Mouse (Mus musculus) midbrain, embryonic 14.5 days (tissue): ENCODE data around the gene Cyp20a1. TPM values are rescaled to one million over a fixed set of nuclear protein-coding genes. Genes with fewer than 3 reads are reported as not detected.

Source experiments
- ATAC-seq: fragments of 200-750 bp; cut with Nextera tagmentation; 2 replicates; pipeline ENCODE4 v1.8.0; 2017; ENCODE audit warnings: moderate number of reproducible peaks, moderate library complexity; ENCODE audit not compliant: low FRiP score, low TSS enrichment
- DNase-seq: peaks from one replicate; pipeline ENCODE4 v3.0.0-alpha.2; 2015
- H3K27ac ChIP-seq: fragments of 300-500 bp; sonication (generic); replicated peaks from 2 replicates; pipeline ENCODE4 v1.5.1; 2014; ENCODE audit warnings: mild to moderate bottlenecking, low read depth, low read length, moderate library complexity
- H3K27me3 ChIP-seq: fragments of 300-500 bp; sonication (generic); 2 replicates; pipeline ENCODE4 v1.6.1; 2014; ENCODE audit warnings: low read length, control low read depth, mixed read lengths; ENCODE audit not compliant: control insufficient read depth, insufficient read depth
- H3K36me3 ChIP-seq: fragments of 300-500 bp; sonication (generic); 2 replicates; pipeline ENCODE4 v1.6.1; 2014; ENCODE audit warnings: low read length, control low read depth; ENCODE audit not compliant: control insufficient read depth, insufficient read depth
- H3K4me1 ChIP-seq: fragments of 300-500 bp; sonication (generic); 2 replicates; pipeline ENCODE4 v1.6.1; 2014; ENCODE audit warnings: mild to moderate bottlenecking, antibody characterized with exemption, low read length, control low read depth; ENCODE audit not compliant: control insufficient read depth, insufficient read depth
- H3K4me2 ChIP-seq: fragments of 300-500 bp; sonication (generic); 2 replicates; pipeline ENCODE4 v1.6.1; 2014; ENCODE audit warnings: mild to moderate bottlenecking, low read length, moderate library complexity
- H3K4me3 ChIP-seq: fragments of 300-500 bp; sonication (generic); replicated peaks from 2 replicates; pipeline ENCODE4 v1.5.1; 2014; ENCODE audit warnings: low read depth, low read length
- H3K9ac ChIP-seq: fragments of 300-500 bp; sonication (generic); replicated peaks from 2 replicates; pipeline ENCODE4 v1.6.1; 2014; ENCODE audit warnings: mild to moderate bottlenecking, low read length, moderate library complexity
- H3K9me3 ChIP-seq: fragments of 300-500 bp; sonication (generic); 2 replicates; pipeline ENCODE4 v1.6.1; 2016; ENCODE audit warnings: low read length, control low read depth, mixed read lengths; ENCODE audit not compliant: control insufficient read depth
- WGBS: fragments of 180-500 bp; shearing (Covaris S2); extraction: QIAGEN DNeasy Blood & Tissue Kit; methylation state at CpG from one replicate; pipeline ENCODE4 v1.1.7; 2014; 5-methylcytosine and 5-hydroxymethylcytosine counted together
- polyA plus RNA-seq: library from polyadenylated mRNA; unstranded; fragments of >200 nt; fragmentation: Nextera tagmentation; extraction: Ambion mirVana; gene quantifications from 2 replicates; pipeline ENCODE4 v1.2.1, GENCODE M21; 2014

Cyp20a1 gene
- polyA plus RNA-seq, 1 experiment from 2014 or later, result 5.0 TPM

GRCm38 (mm10) chr1:60428932-60429331, 85.8 kb downstream of the Cyp20a1 start:
- no peak overlapping the region for H3K4me3 ChIP-seq
- H3K36me3 ChIP-seq, result no peaks in the 10 kb centered on the region
- no peak overlapping the region for H3K27ac ChIP-seq
- no peaks in the 10 kb centered on the region for H3K27me3 ChIP-seq
- ATAC-seq, result no peak
- no peaks in the 10 kb centered on the region for H3K9me3 ChIP-seq
- H3K4me1 ChIP-seq, result no peaks in the 10 kb centered on the region
- WGBS, result 78% methylated on average over 2 of the region's 2 CpGs
- DNase-seq, result peak; percentile 41
- H3K9ac ChIP-seq, result no peak overlapping the region
- H3K4me2 ChIP-seq, result no peak overlapping the region

GRCm38 (mm10) chr1:60431531-60431930, 88.4 kb downstream of the Cyp20a1 start:
- 0 out of 2 replicates have a peak, but pooled peaks cover 4% of the 10 kb centered on the region for H3K36me3 ChIP-seq
- DNase-seq, result no peak
- ATAC-seq, result no peak
- H3K27me3 ChIP-seq, result no peaks in the 10 kb centered on the region
- H3K4me3 ChIP-seq, result no peak overlapping the region
- H3K27ac ChIP-seq, result no peak overlapping the region
- H3K4me1 ChIP-seq, result no peaks in the 10 kb centered on the region
- 96% methylated on average over 5 of the region's 5 CpGs for WGBS
- H3K4me2 ChIP-seq, result no peak overlapping the region
- no peak overlapping the region for H3K9ac ChIP-seq
- no peaks in the 10 kb centered on the region for H3K9me3 ChIP-seq

DNA sequence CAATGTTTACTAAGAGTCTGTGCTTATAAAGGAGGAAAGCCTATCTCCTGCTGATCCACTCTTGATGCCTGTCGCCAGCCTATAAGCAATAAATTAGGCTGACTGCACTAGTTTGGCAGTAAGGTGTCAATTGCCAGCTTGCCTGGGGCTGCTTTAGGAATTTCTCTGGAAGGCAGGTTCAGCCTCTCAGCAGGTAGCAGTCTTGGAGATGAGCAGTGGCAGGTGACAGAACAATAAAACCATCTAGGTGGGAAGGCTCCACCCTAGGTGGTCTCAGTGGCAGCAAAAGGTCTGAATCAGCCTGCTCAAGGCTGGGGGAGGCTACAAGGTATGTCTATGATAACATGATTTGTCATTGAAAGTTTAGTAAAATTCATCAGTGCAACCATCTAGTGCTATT, 89.4 kb downstream of the Cyp20a1 start:
- Histone ChIP-seq H3K36me3 (0 out of 2 replicates have a peak, but pooled peaks cover 7% of the 10 kb centered on the region), H3K4me2 (no peak overlapping the region), H3K9ac (no peak overlapping the region), H3K27me3 (no peaks in the 10 kb centered on the region), H3K4me3 (no peak overlapping the region), H3K4me1 (no peaks in the 10 kb centered on the region), H3K27ac (no peak overlapping the region), H3K9me3 (no peaks in the 10 kb centered on the region)
- ATAC-seq (no peak), DNase-seq (no peak)
- 15% methylated on average over 1 of the region's 1 CpGs for WGBS

Other genes with a start within 250 kb of the Cyp20a1 start
- gene Carf, start 245.1 kb upstream of the Cyp20a1 start, polyA plus RNA-seq, result 8.1 and 10.3 TPM in 2 replicates
- 45.0 and 50.6 TPM in 2 replicates for gene Wdr12, start 244.7 kb upstream of the Cyp20a1 start, polyA plus RNA-seq
- 12.7 and 13.3 TPM in 2 replicates for gene Nbeal1, start 162.7 kb upstream of the Cyp20a1 start, polyA plus RNA-seq
- gene Abi2, start 66.3 kb downstream of the Cyp20a1 start, polyA plus RNA-seq, result 79.7 and 84.0 TPM in 2 replicates
- gene Raph1, start 223.8 kb downstream of the Cyp20a1 start, polyA plus RNA-seq, result 25.5 and 30.1 TPM in 2 replicates